Mouse (Mus musculus) heart, postnatal 0 days (tissue): Measurements from ENCODE around the gene Camkv.

Experiments
- CTCF ChIP-seq: IDR thresholded peaks from 2 replicates; pipeline ENCODE4 v1.5.1; 2016; ENCODE audit warnings: antibody characterized with exemption, control low read depth, low read depth
- EP300 ChIP-seq: IDR thresholded peaks from 2 replicates; pipeline ENCODE4 v1.6.1; 2016; ENCODE audit warnings: antibody characterized with exemption, low read depth

DNA sequence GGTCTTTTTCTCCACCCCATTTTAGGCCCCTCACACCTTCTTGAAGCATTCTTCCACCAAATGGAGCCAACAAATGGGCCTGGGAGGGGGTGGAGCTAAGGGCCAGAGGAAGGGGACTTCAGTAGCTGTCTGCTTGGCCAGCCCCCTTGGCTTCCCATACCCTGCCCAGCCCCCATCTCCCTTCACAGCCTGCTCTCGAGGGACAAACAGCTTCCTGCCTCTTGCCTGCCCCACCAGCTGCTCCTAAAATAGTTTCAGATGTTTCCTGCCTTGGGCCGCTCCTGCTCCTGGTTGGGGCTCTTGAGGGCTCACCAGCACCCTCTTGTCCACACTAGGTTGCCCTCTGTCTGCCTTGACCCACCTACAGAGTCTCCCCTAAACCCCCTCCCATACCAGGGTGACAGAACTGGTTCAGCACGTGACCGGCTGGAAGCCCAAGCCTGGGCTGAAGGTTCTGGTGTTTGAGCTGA lies 48.0 kb downstream of the Camkv start:
- TF ChIP-seq CTCF = no peak
- peak; percentile 97 for TF ChIP-seq EP300
